Mouse (Mus musculus): ENCODE measurements at regions not wholly inside any gene's neighbourhood (a gene's known extent, or its start where the extent isn't known, plus 50 kb on each side); places are given as distances from the start of the nearest gene placed in this dataset.

DNA sequence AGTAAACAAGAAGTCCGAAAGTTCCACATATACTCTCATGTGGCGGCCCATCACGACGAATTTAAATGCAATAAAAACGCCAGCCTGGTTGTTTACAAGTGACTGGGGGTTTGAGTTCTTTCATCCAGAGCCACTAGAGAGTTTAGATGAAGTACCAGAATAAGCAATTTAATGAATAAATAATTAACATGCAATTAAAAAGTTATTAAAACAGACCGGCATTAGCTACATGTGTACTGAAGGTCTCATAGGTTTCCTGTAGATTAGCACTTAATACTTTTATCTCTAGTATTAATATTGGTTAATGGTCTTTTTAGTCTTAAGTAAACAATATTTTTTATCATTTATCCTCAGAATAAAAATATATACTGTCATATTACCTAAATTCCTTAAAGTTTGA is 875.5 kb downstream of the Nsun3 start:
- H3K27me3 ChIP-seq (replicated peaks) = no peaks in the 10 kb centered on the region
- no peak overlapping the region for H3K4me2 ChIP-seq (replicated peaks)
- H3K27ac ChIP-seq = no peak overlapping the region
- H3K9me3 ChIP-seq = no peaks in the 10 kb centered on the region
- 0 out of 2 replicates have a peak, but pooled peaks have one; percentile 53 for ATAC-seq (ENCODE audit: low FRiP score, low read depth)
- H3K36me3 ChIP-seq = no peaks in the 10 kb centered on the region
- no peaks in the 10 kb centered on the region for H3K4me1 ChIP-seq
- H3K4me3 ChIP-seq = no peak overlapping the region
- WGBS = 64% methylated on average over 6 of the region's 6 CpGs
- no peak overlapping the region for H3K9ac ChIP-seq

All from neural tube, embryonic 12.5 days (tissue).